Mouse (Mus musculus): ENCODE measurements around the gene Fndc3b.

- TF ChIP-seq POLR2A (IDR thresholded peaks at IDR 0.05; ENCODE audit: extremely low read depth, insufficient read depth, low read length), result no peak
- TF ChIP-seq CTCF (IDR thresholded peaks at IDR 0.05; ENCODE audit: extremely low read depth, insufficient read depth, low read length), result no peak
Observed at GRCm38 (mm10) chr3:27406440-27406839, 304.7 kb downstream of the Fndc3b start.

Measured in cortical plate, adult 2 months (tissue).